Mouse (Mus musculus) midbrain, embryonic 13.5 days (tissue): Measurements from ENCODE around the gene Kcnh2. TPM values are rescaled to one million over a fixed set of nuclear protein-coding genes. Genes with fewer than 3 reads are reported as not detected.

Source experiments
- ATAC-seq: fragments of 200-750 bp; cut with Nextera tagmentation; 2 replicates; pipeline ENCODE4 v1.8.0; 2017; ENCODE audit warnings: mild to moderate bottlenecking, moderate TSS enrichment, moderate library complexity
- H3K27ac ChIP-seq: fragments of 300-500 bp; sonication (generic); 2 replicates; pipeline ENCODE4 v1.5.1; 2015; ENCODE audit warnings: inconsistent platforms, mild to moderate bottlenecking, moderate library complexity
- H3K27me3 ChIP-seq: fragments of 300-500 bp; sonication (generic); 2 replicates; pipeline ENCODE4 v1.6.1; 2015; ENCODE audit warnings: mild to moderate bottlenecking, inconsistent platforms
- H3K36me3 ChIP-seq: fragments of 300-500 bp; sonication (generic); 2 replicates; pipeline ENCODE4 v1.6.1; 2015; ENCODE audit warnings: mild to moderate bottlenecking, inconsistent platforms
- H3K4me1 ChIP-seq: fragments of 300-500 bp; sonication (generic); replicated peaks from 2 replicates; pipeline ENCODE4 v1.6.1; 2015; ENCODE audit warnings: inconsistent platforms
- H3K4me2 ChIP-seq: fragments of 300-500 bp; sonication (generic); replicated peaks from 2 replicates; pipeline ENCODE4 v1.6.1; 2015; ENCODE audit warnings: moderate library complexity, mild to moderate bottlenecking, inconsistent platforms
- H3K4me3 ChIP-seq: fragments of 300-500 bp; sonication (generic); replicated peaks from 2 replicates; pipeline ENCODE4 v1.5.1; 2015; ENCODE audit warnings: mild to moderate bottlenecking, inconsistent platforms
- H3K9ac ChIP-seq: fragments of 300-500 bp; sonication (generic); replicated peaks from 2 replicates; pipeline ENCODE4 v1.6.1; 2015; ENCODE audit warnings: mild to moderate bottlenecking, inconsistent platforms
- H3K9me3 ChIP-seq: fragments of 300-500 bp; sonication (generic); 2 replicates; pipeline ENCODE4 v1.6.1; 2016; ENCODE audit warnings: mild to moderate bottlenecking, inconsistent platforms
- WGBS: fragments of 180-500 bp; shearing (Covaris S2); methylation state at CpG from one replicate; pipeline ENCODE4 v1.1.7; 2015; 5-methylcytosine and 5-hydroxymethylcytosine counted together
- polyA plus RNA-seq: library from polyadenylated mRNA; unstranded; fragments of >200 nt; fragmentation: Nextera tagmentation; extraction: Ambion mirVana; gene quantifications from 2 replicates; pipeline ENCODE4 v1.2.1, GENCODE M21; 2015

The Kcnh2 gene
- polyA plus RNA-seq, 1 experiment from 2014 or later, result 10.3 TPM

DNA sequence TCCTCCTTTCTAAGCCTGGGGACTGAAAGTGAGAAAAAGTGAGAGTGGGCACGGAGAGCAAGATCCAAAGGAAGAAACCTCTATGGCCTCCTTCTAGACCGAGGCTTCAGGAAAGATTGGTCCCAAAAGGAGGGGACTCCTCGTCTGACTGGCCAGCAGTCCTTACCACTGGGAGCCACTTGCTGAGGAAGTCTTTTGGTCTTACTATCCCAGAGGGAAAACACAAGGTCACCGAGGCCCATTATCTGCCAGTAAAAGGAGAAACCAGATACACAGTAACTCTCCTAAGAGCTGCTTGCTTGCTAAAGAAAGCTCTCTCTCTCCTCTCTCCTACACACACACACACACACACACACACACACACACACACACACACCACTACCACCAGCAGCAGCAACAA, 1.9 kb upstream of the Kcnh2 start:
- peaks cover 56% of the 10 kb centered on the region for H3K4me1 ChIP-seq
- H3K4me2 ChIP-seq, result peak overlapping the region; percentile 99; the same call in 1 of the 2 replicates
- H3K9ac ChIP-seq, result peak overlapping the region; percentile 96; the same call in 1 of the 2 replicates
- no peak for ATAC-seq
- H3K4me3 ChIP-seq, result no peak overlapping the region
- no peaks in the 10 kb centered on the region for H3K9me3 ChIP-seq
- H3K27me3 ChIP-seq, result peaks cover 16% of the 10 kb centered on the region
- 24% methylated on average over 4 of the region's 4 CpGs for WGBS
- no peaks in the 10 kb centered on the region for H3K36me3 ChIP-seq
- peak overlapping the region; percentile 98 for H3K27ac ChIP-seq

DNA sequence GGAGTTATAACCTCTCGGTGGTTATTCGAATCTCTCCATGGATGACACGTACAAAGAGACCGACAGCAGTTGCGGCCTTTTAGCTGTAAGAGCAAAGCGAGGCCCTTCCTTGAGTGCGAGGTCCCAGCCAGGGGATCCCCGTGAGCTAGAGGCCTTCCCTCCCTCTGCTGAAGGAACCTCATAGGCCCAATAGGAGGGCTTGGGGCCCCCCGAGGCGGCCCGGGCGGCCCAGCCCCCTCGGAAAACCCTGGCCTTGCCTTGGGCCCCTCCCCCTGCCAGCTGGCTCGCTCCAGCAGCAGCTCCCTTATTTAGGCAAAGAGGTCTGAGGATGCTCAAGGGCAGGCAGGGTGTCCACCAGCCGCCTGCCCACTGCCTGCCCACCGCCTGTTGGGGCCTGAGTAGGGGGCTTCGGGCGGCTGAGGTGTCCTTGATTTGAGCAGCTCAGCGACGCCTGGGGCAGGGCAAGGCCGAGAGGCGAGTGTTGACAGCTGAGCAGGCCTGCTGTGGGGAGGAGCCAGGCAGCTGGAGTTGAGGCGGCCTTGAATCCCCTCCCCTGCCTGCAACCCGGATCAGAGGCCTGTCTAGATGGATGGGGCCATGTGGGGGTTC, 951 bp upstream of the Kcnh2 start:
- WGBS, result 1% methylated on average over 19 of the region's 24 CpGs
- H3K9me3 ChIP-seq, result no peaks in the 10 kb centered on the region
- peaks cover 18% of the 10 kb centered on the region for H3K27me3 ChIP-seq
- H3K4me3 ChIP-seq, result peak overlapping the region; percentile 81
- peaks cover 64% of the 10 kb centered on the region for H3K4me1 ChIP-seq
- peak overlapping the region; percentile 96 for H3K9ac ChIP-seq
- H3K36me3 ChIP-seq, result 0 out of 2 replicates have a peak, but pooled peaks cover 2% of the 10 kb centered on the region
- ATAC-seq, result peak; percentile 47
- peak overlapping the region; percentile 98 for H3K27ac ChIP-seq
- peak overlapping the region; percentile 99 for H3K4me2 ChIP-seq

- Histone ChIP-seq H3K4me1 (peaks cover 65% of the 10 kb centered on the region), H3K9me3 (no peaks in the 10 kb centered on the region), H3K27me3 (peaks cover 21% of the 10 kb centered on the region), H3K4me3 (peak overlapping the region; percentile 81), H3K27ac (peak overlapping the region; percentile 98), H3K36me3 (0 out of 2 replicates have a peak, but pooled peaks cover 3% of the 10 kb centered on the region), H3K4me2 (peak overlapping the region; percentile 99), H3K9ac (peak overlapping the region; percentile 96)
- 2% methylated on average over 25 of the region's 41 CpGs for WGBS
- ATAC-seq, result peak; percentile 82
These were observed 332 bp upstream of the Kcnh2 start for GRCm38 (mm10) chr5:24351701-24352171.

GRCm38 (mm10) chr5:24350531-24351250, 713 bp downstream of the Kcnh2 start:
- H3K36me3 ChIP-seq, result 0 out of 2 replicates have a peak, but pooled peaks cover 9% of the 10 kb centered on the region
- H3K4me3 ChIP-seq, result peak overlapping the region; percentile 81
- no peak for ATAC-seq
- H3K9me3 ChIP-seq, result no peaks in the 10 kb centered on the region
- H3K9ac ChIP-seq, result peak overlapping the region; percentile 96
- WGBS, result 25% methylated on average over 15 of the region's 15 CpGs
- peak overlapping the region; percentile 99 for H3K4me2 ChIP-seq
- H3K4me1 ChIP-seq, result peaks cover 66% of the 10 kb centered on the region
- peaks cover 21% of the 10 kb centered on the region for H3K27me3 ChIP-seq
- H3K27ac ChIP-seq, result peak overlapping the region; percentile 98

DNA sequence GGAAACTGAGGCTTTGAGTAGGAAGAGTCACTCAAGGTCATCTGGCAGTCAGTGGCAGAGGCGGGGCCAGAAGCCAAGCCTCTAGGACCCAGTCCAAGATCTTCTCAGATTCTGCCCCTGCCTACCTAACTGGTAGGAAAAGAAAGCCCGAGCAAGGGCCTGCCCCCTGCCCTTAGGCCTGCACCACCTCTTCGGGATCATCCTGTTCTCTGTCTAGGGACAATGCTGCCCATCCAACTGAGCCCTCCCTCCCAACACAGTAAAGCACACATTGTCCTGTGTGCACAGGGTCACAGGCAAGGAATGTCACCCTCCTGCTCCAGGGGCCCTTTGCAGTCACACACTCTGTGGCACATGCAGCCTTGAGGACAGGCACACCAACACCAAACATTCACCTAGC, 1.3 kb downstream of the Kcnh2 start:
- 51% methylated on average over 3 of the region's 3 CpGs for WGBS

GRCm38 (mm10) chr5:24348546-24348945, 2.9 kb downstream of the Kcnh2 start:
- Histone ChIP-seq H3K4me3 (peak overlapping the region; percentile 53), H3K9ac (peak overlapping the region; percentile 76), H3K4me2 (peak overlapping the region; percentile 99), H3K4me1 (peaks cover 81% of the 10 kb centered on the region), H3K36me3 (0 out of 2 replicates have a peak, but pooled peaks cover 12% of the 10 kb centered on the region), H3K27ac (peak overlapping the region; percentile 65), H3K9me3 (no peaks in the 10 kb centered on the region), H3K27me3 (peaks cover 21% of the 10 kb centered on the region)
- under 1% methylated on average over 30 of the region's 30 CpGs for WGBS
- ATAC-seq, result no peak

More for the DNA sequence above, 1.3 kb downstream of the Kcnh2 start:
- H3K36me3 ChIP-seq, result 0 out of 2 replicates have a peak, but pooled peaks cover 12% of the 10 kb centered on the region
- no peak overlapping the region for H3K27ac ChIP-seq
- peaks cover 72% of the 10 kb centered on the region for H3K4me1 ChIP-seq
- H3K4me2 ChIP-seq, result peak overlapping the region; percentile 99
- ATAC-seq, result no peak
- peak overlapping the region; percentile 81 for H3K4me3 ChIP-seq
- H3K27me3 ChIP-seq, result peaks cover 21% of the 10 kb centered on the region
- H3K9me3 ChIP-seq, result no peaks in the 10 kb centered on the region
- peak overlapping the region; percentile 96 for H3K9ac ChIP-seq

DNA sequence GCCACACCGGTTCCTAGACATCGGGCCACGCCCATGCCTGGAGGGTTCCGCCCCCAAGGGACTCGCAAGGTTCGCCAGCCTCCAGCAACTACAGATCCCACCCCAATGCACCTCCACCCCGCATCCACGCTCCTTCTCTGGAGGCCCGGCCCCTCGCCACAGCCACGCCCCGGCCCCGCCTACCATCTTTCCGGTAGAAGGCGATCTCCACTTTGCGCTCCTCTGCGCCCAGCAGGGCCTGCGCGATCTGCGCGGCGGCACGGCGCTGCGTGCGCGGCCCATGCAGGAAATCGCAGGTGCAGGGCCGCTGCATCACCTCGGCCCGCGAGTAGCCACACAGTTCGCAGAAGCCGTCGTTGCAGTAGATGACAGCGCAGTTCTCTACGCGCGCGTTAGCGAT, 3.3 kb downstream of the Kcnh2 start:
- ATAC-seq, result peak; percentile 2

GRCm38 (mm10) chr5:24347186-24347875, 4.1 kb downstream of the Kcnh2 start:
- Histone ChIP-seq H3K27ac (0 out of 2 replicates have a peak overlapping the region, but pooled peaks have one; percentile 65), H3K9ac (peak overlapping the region; percentile 76; the same call in 1 of the 2 replicates), H3K36me3 (0 out of 2 replicates have a peak, but pooled peaks cover 12% of the 10 kb centered on the region), H3K27me3 (peaks cover 21% of the 10 kb centered on the region), H3K4me3 (peak overlapping the region; percentile 53), H3K9me3 (no peaks in the 10 kb centered on the region), H3K4me2 (peak overlapping the region; percentile 99), H3K4me1 (peaks cover 81% of the 10 kb centered on the region)
- ATAC-seq, result no peak
- WGBS, result 58% methylated on average over 7 of the region's 7 CpGs

More for the DNA sequence above, 3.3 kb downstream of the Kcnh2 start:
- under 1% methylated on average over 41 of the region's 41 CpGs for WGBS
- H3K9ac ChIP-seq, result peak overlapping the region; percentile 76
- no peaks in the 10 kb centered on the region for H3K9me3 ChIP-seq
- H3K4me1 ChIP-seq, result peaks cover 81% of the 10 kb centered on the region
- H3K27ac ChIP-seq, result peak overlapping the region; percentile 65
- 0 out of 2 replicates have a peak, but pooled peaks cover 12% of the 10 kb centered on the region for H3K36me3 ChIP-seq
- H3K27me3 ChIP-seq, result peaks cover 21% of the 10 kb centered on the region
- peak overlapping the region; percentile 53 for H3K4me3 ChIP-seq
- peak overlapping the region; percentile 99 for H3K4me2 ChIP-seq

GRCm38 (mm10) chr5:24346313-24346712, 5.1 kb downstream of the Kcnh2 start:
- Histone ChIP-seq H3K9ac (no peak overlapping the region), H3K36me3 (0 out of 2 replicates have a peak, but pooled peaks cover 12% of the 10 kb centered on the region), H3K4me1 (peaks cover 85% of the 10 kb centered on the region), H3K27ac (no peak overlapping the region), H3K4me3 (no peak overlapping the region), H3K4me2 (no peak overlapping the region), H3K9me3 (no peaks in the 10 kb centered on the region), H3K27me3 (peaks cover 21% of the 10 kb centered on the region)
- 89% methylated on average over 7 of the region's 7 CpGs for WGBS
- no peak for ATAC-seq

GRCm38 (mm10) chr5:24344477-24345051, 6.8 kb downstream of the Kcnh2 start:
- Histone ChIP-seq H3K4me2 (peak overlapping the region; percentile 44), H3K4me3 (peak overlapping the region; percentile 11; the same call in 1 of the 2 replicates), H3K27me3 (peaks cover 12% of the 10 kb centered on the region), H3K9me3 (no peaks in the 10 kb centered on the region), H3K27ac (peak overlapping the region; percentile 99), H3K36me3 (peaks cover 13% of the 10 kb centered on the region; the same call in 1 of the 2 replicates), H3K4me1 (peaks cover 77% of the 10 kb centered on the region), H3K9ac (peak overlapping the region; percentile 69)
- peak; percentile 62 for ATAC-seq
- 2% methylated on average over 12 of the region's 12 CpGs for WGBS

- H3K27me3 ChIP-seq, result peaks cover 6% of the 10 kb centered on the region; the same call in 1 of the 2 replicates
- H3K9me3 ChIP-seq, result no peaks in the 10 kb centered on the region
- H3K27ac ChIP-seq, result peak overlapping the region; percentile 99
- peak; percentile 74 for ATAC-seq
- H3K36me3 ChIP-seq, result peaks cover 17% of the 10 kb centered on the region; the same call in 1 of the 2 replicates
- peak overlapping the region; percentile 44 for H3K4me2 ChIP-seq
- H3K4me1 ChIP-seq, result peaks cover 77% of the 10 kb centered on the region
- no peak overlapping the region; the same call in 1 of the 2 replicates for H3K4me3 ChIP-seq
- peak overlapping the region; percentile 69 for H3K9ac ChIP-seq
- WGBS, result 5% methylated on average over 2 of the region's 2 CpGs
These were observed 7.4 kb downstream of the Kcnh2 start for GRCm38 (mm10) chr5:24343977-24344436.
